Mouse (Mus musculus) liver, postnatal 0 days (tissue): ENCODE measurements around the gene Rnf222. TPM values are rescaled to one million over a fixed set of nuclear protein-coding genes. Genes with fewer than 3 reads are reported as not detected.
"Not testable (repeated sequence)": the region's sequence is repeated elsewhere in the genome, so short reads cannot be mapped to it uniquely, and the experiment has no call there.

Experiments used
- ATAC-seq: fragments of 200-750 bp; cut with Nextera tagmentation; 2 replicates; pipeline ENCODE4 v1.8.0; 2017; ENCODE audit warnings: mild to moderate bottlenecking, moderate library complexity
- DNase-seq: peaks from one replicate; pipeline ENCODE4 v3.0.0-alpha.2; 2016
- H3K27ac ChIP-seq: fragments of 300-500 bp; sonication (generic); 2 replicates; pipeline ENCODE4 v1.5.1; 2014; ENCODE audit warnings: antibody characterized with exemption, moderate library complexity, mild to moderate bottlenecking, low read depth
- H3K27me3 ChIP-seq: fragments of 300-500 bp; sonication (generic); 2 replicates; pipeline ENCODE4 v1.6.1; 2014; ENCODE audit warnings: low read length, control low read depth, mixed read lengths; ENCODE audit not compliant: insufficient read depth
- H3K36me3 ChIP-seq: fragments of 300-500 bp; sonication (generic); replicated peaks from 2 replicates; pipeline ENCODE4 v1.6.1; 2014; ENCODE audit warnings: mild to moderate bottlenecking, control low read depth, low read length, moderate library complexity, mixed read lengths; ENCODE audit not compliant: insufficient read depth
- H3K4me1 ChIP-seq: fragments of 300-500 bp; sonication (generic); 2 replicates; pipeline ENCODE4 v1.6.1; 2014; ENCODE audit warnings: antibody characterized with exemption, mild to moderate bottlenecking, control low read depth; ENCODE audit not compliant: insufficient read depth
- H3K4me2 ChIP-seq: fragments of 300-500 bp; sonication (generic); 2 replicates; pipeline ENCODE4 v1.6.1; 2014; ENCODE audit warnings: low read depth, mild to moderate bottlenecking, low read length, moderate library complexity, mixed read lengths
- H3K4me3 ChIP-seq: fragments of 300-500 bp; sonication (generic); 2 replicates; pipeline ENCODE4 v1.5.1; 2014; ENCODE audit warnings: low read depth, low read length
- H3K9ac ChIP-seq: fragments of 300-500 bp; sonication (generic); replicated peaks from 2 replicates; pipeline ENCODE4 v1.6.1; 2014; ENCODE audit warnings: mild to moderate bottlenecking, moderate library complexity
- H3K9me3 ChIP-seq: fragments of 300-500 bp; sonication (generic); 2 replicates; pipeline ENCODE4 v1.6.1; 2016; ENCODE audit warnings: mild to moderate bottlenecking, control low read depth, low read length, mixed read lengths
- CTCF ChIP-seq: sonication (generic); IDR thresholded peaks from 2 replicates; pipeline ENCODE4 v1.5.1; 2016; ENCODE audit warnings: antibody characterized with exemption, low read depth
- EP300 ChIP-seq: IDR thresholded peaks from 2 replicates; pipeline ENCODE4 v1.6.1; 2016; ENCODE audit warnings: antibody characterized with exemption, low read depth, mild to moderate bottlenecking
- WGBS: fragments of 180-500 bp; shearing (Covaris S2); extraction: QIAGEN DNeasy Blood & Tissue Kit; methylation state at CpG from one replicate; pipeline ENCODE4 v1.1.7; 2014; ENCODE audit not compliant: insufficient replicate concordance; 5-methylcytosine and 5-hydroxymethylcytosine counted together
- polyA plus RNA-seq: library from polyadenylated mRNA; unstranded; fragments of >200 nt; fragmentation: Nextera tagmentation; extraction: Ambion mirVana; gene quantifications from 2 replicates; pipeline ENCODE4 v1.2.1, GENCODE M21; 2015

The Rnf222 gene
- polyA plus RNA-seq, 1 experiment from 2014 or later: 0.07 TPM

GRCm38 (mm10) chr11:68929947-68930346 is 41.6 kb downstream of the Rnf222 start:
- TF ChIP-seq EP300 (no peak), CTCF (no peak)
- Histone ChIP-seq H3K4me3 (no peak overlapping the region), H3K9ac (no peak overlapping the region), H3K4me1 (no peaks in the 10 kb centered on the region), H3K27me3 (0 out of 2 replicates have a peak, but pooled peaks cover 4% of the 10 kb centered on the region), H3K36me3 (no peaks in the 10 kb centered on the region), H3K4me2 (no peak overlapping the region), H3K27ac (no peak overlapping the region), H3K9me3 (no peaks in the 10 kb centered on the region)
- DNase-seq (no peak), ATAC-seq (no peak)
- WGBS: 40% methylated on average over 6 of the region's 6 CpGs

- Histone ChIP-seq H3K9ac (no peak overlapping the region), H3K4me2 (no peak overlapping the region), H3K27me3 (0 out of 2 replicates have a peak, but pooled peaks cover 4% of the 10 kb centered on the region), H3K9me3 (no peaks in the 10 kb centered on the region), H3K4me3 (no peak overlapping the region), H3K27ac (no peak overlapping the region), H3K36me3 (no peaks in the 10 kb centered on the region), H3K4me1 (no peaks in the 10 kb centered on the region)
- no peak for DNase-seq
- 70% methylated on average over 5 of the region's 5 CpGs for WGBS
- ATAC-seq: no peak
- TF ChIP-seq CTCF (no peak), EP300 (no peak)
Measured at GRCm38 (mm10) chr11:68933885-68934507, 45.6 kb downstream of the Rnf222 start.

- 82% methylated on average over 4 of the region's 4 CpGs for WGBS
Measured at GRCm38 (mm10) chr11:68936951-68937350, 48.6 kb downstream of the Rnf222 start.

GRCm38 (mm10) chr11:68939451-68940304 is 51.3 kb downstream of the Rnf222 start:
- Histone ChIP-seq H3K9ac (peak overlapping the region; percentile 56), H3K27ac (0 out of 2 replicates have a peak overlapping the region, but pooled peaks have one; percentile 34), H3K4me2 (peak overlapping the region; percentile 71)

More at GRCm38 (mm10) chr11:68936951-68937350, 48.6 kb downstream of the Rnf222 start:
- H3K4me2 ChIP-seq, ATAC-seq, H3K9ac ChIP-seq, H3K36me3 ChIP-seq, H3K9me3 ChIP-seq, H3K27ac ChIP-seq, H3K4me1 ChIP-seq, H3K4me3 ChIP-seq, H3K27me3 ChIP-seq, DNase-seq: not testable (repeated sequence)

GRCm38 (mm10) chr11:68940516-68940915 is 52.2 kb downstream of the Rnf222 start:
- DNase-seq (no peak), ATAC-seq (no peak)
- TF ChIP-seq EP300 (no peak), CTCF (no peak)
- H3K4me3 ChIP-seq: no peak overlapping the region
- H3K9me3 ChIP-seq: no peaks in the 10 kb centered on the region
- no peak overlapping the region; the same call in 1 of the 2 replicates for H3K9ac ChIP-seq
- H3K36me3 ChIP-seq: no peaks in the 10 kb centered on the region
- H3K27ac ChIP-seq: no peak overlapping the region
- H3K27me3 ChIP-seq: no peaks in the 10 kb centered on the region
- peak overlapping the region; percentile 71; the same call in 1 of the 2 replicates for H3K4me2 ChIP-seq
- peaks cover 4% of the 10 kb centered on the region; the same call in 1 of the 2 replicates for H3K4me1 ChIP-seq
- 54% methylated on average over 4 of the region's 4 CpGs for WGBS

More at GRCm38 (mm10) chr11:68939451-68940304, 51.3 kb downstream of the Rnf222 start:
- Histone ChIP-seq H3K27me3 (no peaks in the 10 kb centered on the region), H3K9me3 (no peaks in the 10 kb centered on the region), H3K36me3 (no peaks in the 10 kb centered on the region), H3K4me1 (peaks cover 4% of the 10 kb centered on the region; the same call in 1 of the 2 replicates), H3K4me3 (peak overlapping the region; percentile 42)
- TF ChIP-seq EP300 (no peak), CTCF (no peak)
- 2% methylated on average over 16 of the region's 16 CpGs for WGBS
- ATAC-seq (peak; percentile 100), DNase-seq (peak; percentile 82)

GRCm38 (mm10) chr11:68942731-68943130 is 54.4 kb downstream of the Rnf222 start:
- H3K4me1 ChIP-seq: peaks cover 4% of the 10 kb centered on the region; the same call in 1 of the 2 replicates
- no peaks in the 10 kb centered on the region for H3K9me3 ChIP-seq
- peaks cover 3% of the 10 kb centered on the region for H3K27me3 ChIP-seq
- 71% methylated on average over 8 of the region's 8 CpGs for WGBS
- TF ChIP-seq CTCF (no peak), EP300 (no peak)
- H3K27ac ChIP-seq: no peak overlapping the region
- DNase-seq (no peak), ATAC-seq (no peak)
- no peak overlapping the region for H3K4me2 ChIP-seq
- H3K9ac ChIP-seq: no peak overlapping the region
- no peak overlapping the region for H3K4me3 ChIP-seq
- H3K36me3 ChIP-seq: no peaks in the 10 kb centered on the region
